Mouse (Mus musculus) neutrophil, adult 83 days (primary cell): ENCODE measurements around the gene Gm28557. TPM values are rescaled to one million over a fixed set of nuclear protein-coding genes. Genes with fewer than 3 reads are reported as not detected.

ENCODE experiments used
- total RNA-seq, 2 experiments: library from RNA; stranded (reverse); gene quantifications; one replicate each; pipeline ENCODE4 v1.2.4; 2023

Gene Gm28557
- total RNA-seq: 1 to 10 TPM; 1.1 to 1.4 TPM

GRCm38 (mm10) chr13:67108194-67108820 lies at the start of gene Gm28557:
Gm28557 (minus strand) TSS chr13:67108604.

DNA sequence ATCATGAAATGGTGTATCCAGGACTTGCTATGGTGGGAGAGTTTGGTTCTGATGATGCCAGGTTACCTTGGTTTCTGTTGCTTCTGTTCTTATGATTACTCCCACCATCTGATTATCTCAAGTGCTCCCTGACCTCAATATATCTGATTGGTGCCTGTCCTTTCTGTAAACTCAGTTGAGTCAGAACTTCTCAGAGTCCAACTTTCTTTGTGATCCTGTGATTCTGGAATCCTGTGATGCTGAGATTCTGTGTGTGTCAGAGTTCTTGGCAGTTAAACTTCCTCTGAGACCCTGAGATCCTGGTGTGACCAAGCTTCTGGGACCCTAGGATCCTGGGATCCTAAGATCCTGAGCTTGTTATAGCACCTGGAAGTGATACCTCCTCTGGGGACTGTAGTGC lies 13.0 kb upstream of the Gm28557 start, which contains the start of gene Zfp759:
Zfp759 (plus strand) TSS at position 301 of the 400 bp plus-strand sequence.

GRCm38 (mm10) chr13:67116163-67116562 lies 7.8 kb upstream of the Gm28557 start, which contains the start of gene Rslcan18:
Rslcan18 (minus strand) TSS chr13:67116263.

DNA sequence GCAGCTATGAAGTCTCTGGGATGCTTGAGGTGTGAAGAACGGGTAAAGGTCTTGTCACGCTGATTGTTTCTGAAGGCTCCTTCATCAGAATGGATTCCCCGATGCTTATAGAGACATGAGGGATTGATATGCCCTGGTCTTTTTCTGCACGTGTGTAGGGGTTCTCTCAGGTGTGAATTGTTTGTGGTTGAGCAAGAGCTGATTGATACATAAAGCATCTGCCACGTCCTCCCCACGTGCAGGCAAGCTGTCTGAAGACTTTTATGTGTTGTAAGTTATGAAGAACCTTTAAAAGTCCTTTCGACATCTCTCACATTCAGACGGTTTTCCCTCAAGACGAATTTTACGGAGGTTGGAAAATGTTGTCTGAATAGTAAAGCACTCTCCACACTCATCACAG lies 10.5 kb downstream of the Gm28557 start, which contains the start of gene Zfp708:
Zfp708 (minus strand) TSS at position 101 of the 400 bp plus-strand sequence.

GRCm38 (mm10) chr13:67060786-67061358 lies 47.5 kb downstream of the Gm28557 start, which contains the start of gene Zfp712:
Zfp712 (minus strand) TSS chr13:67061170.

Other genes starting within 250 kb of the Gm28557 start
- under 1 TPM; 0.48 to 0.73 TPM for gene Gm10767, start 203.7 kb downstream of the Gm28557 start, total RNA-seq
- gene Zfp712, start 47.4 kb downstream of the Gm28557 start, total RNA-seq: 1 to 10 TPM; 1.7 to 2.1 TPM
- under 1 TPM in 1 of 2 experiments, not detected in 1; 0.22 TPM for gene Zfp708, start 10.6 kb downstream of the Gm28557 start, total RNA-seq
- under 1 TPM; 0.22 to 0.40 TPM for gene Rslcan18, start 7.7 kb upstream of the Gm28557 start, total RNA-seq
- 1 to 10 TPM; 2.7 to 3.5 TPM for gene Zfp759, start 13.1 kb upstream of the Gm28557 start, total RNA-seq
- gene Rsl1, start 64.6 kb upstream of the Gm28557 start, total RNA-seq: 1 to 10 TPM; 1.6 TPM
- under 1 TPM; 0.73 to 0.77 TPM for gene Zfp455, start 85.9 kb upstream of the Gm28557 start, total RNA-seq
- 1 to 10 TPM; 1.5 to 2.0 TPM for gene Zfp458, start 169.9 kb upstream of the Gm28557 start, total RNA-seq
- under 1 TPM in 1 of 2 experiments, not detected in 1; 0.46 TPM for gene Zfp457, start 197.9 kb upstream of the Gm28557 start, total RNA-seq
- 1 to 10 TPM; 5.3 to 6.4 TPM for gene Zfp595, start 224.0 kb upstream of the Gm28557 start, total RNA-seq